Mouse (Mus musculus): ENCODE results near the gene Gm11627. TPM values are rescaled to one million over a fixed set of nuclear protein-coding genes. Genes with fewer than 3 reads are reported as not detected.
"Not testable (repeated sequence)": the region's sequence is repeated elsewhere in the genome, so short reads cannot be mapped to it uniquely, and the experiment has no call there.

Gene Gm11627
- total RNA-seq, 2 experiments from 2014 or later = 4.8 to 5.0 TPM

GRCm38 (mm10) chr11:102608691-102609090, 29.4 kb upstream of the Gm11627 start:
- TF ChIP-seq CTCF (IDR thresholded peaks at IDR 0.05) = no peak
- Histone ChIP-seq H3K4me3 (no peak overlapping the region), H3K27ac (no peak overlapping the region)
- intact Hi-C loops (cut with DNase I) = no loop called here
- no peak for DNase-seq (ENCODE audit: extremely low spot score in 1 of 2, low spot score in 2 of 2)

GRCm38 (mm10) chr11:102607686-102608548, 28.7 kb upstream of the Gm11627 start:
- intact Hi-C loops (cut with DNase I) = no loop called here
- DNase-seq (ENCODE audit: extremely low spot score in 1 of 2, low spot score in 2 of 2) = no peak
- TF ChIP-seq CTCF (IDR thresholded peaks at IDR 0.05) = no peak
- H3K4me3 ChIP-seq = no peak overlapping the region
- no peak overlapping the region for H3K27ac ChIP-seq

- H3K4me3 ChIP-seq = 0 out of 2 replicates have a peak overlapping the region, but pooled peaks have one; percentile 13
- DNase-seq (ENCODE audit: extremely low spot score in 1 of 2, low spot score in 2 of 2); H3K27ac ChIP-seq; intact Hi-C loops (cut with DNase I): not testable (repeated sequence)
Measured at GRCm38 (mm10) chr11:102607201-102607600, 27.9 kb upstream of the Gm11627 start.

GRCm38 (mm10) chr11:102606751-102607171, 27.5 kb upstream of the Gm11627 start:
- no peak for DNase-seq (ENCODE audit: extremely low spot score in 1 of 2, low spot score in 2 of 2)
- intact Hi-C loops (cut with DNase I) = no loop called here
- Histone ChIP-seq H3K4me3 (peak overlapping the region; percentile 47), H3K27ac (no peak overlapping the region)
- no peak for TF ChIP-seq CTCF (IDR thresholded peaks at IDR 0.05)

GRCm38 (mm10) chr11:102605553-102606416, 26.5 kb upstream of the Gm11627 start:
- intact Hi-C loops (cut with DNase I) = loop anchor here (2.0 kb wide), 1 partner anchor 27 kb away; the partner anchor contains the start of gene Gm11627
- H3K4me3 ChIP-seq = peak overlapping the region; percentile 47
- TF ChIP-seq CTCF (IDR thresholded peaks at IDR 0.05) = no peak
- DNase-seq (ENCODE audit: extremely low spot score in 1 of 2, low spot score in 2 of 2) = no peak
- 0 out of 2 replicates have a peak overlapping the region, but pooled peaks have one; percentile 11 for H3K27ac ChIP-seq

- Histone ChIP-seq H3K27ac (peak overlapping the region; percentile 4; the same call in 1 of the 2 replicates), H3K4me3 (peak overlapping the region; percentile 47)
- peak; percentile 23 for TF ChIP-seq CTCF (IDR thresholded peaks at IDR 0.05)
- intact Hi-C loops (cut with DNase I) = loop anchor here (2.0 kb wide), 1 partner anchor 26 kb away; the partner anchor contains the start of gene Gm11627
- DNase-seq (ENCODE audit: extremely low spot score in 1 of 2, low spot score in 2 of 2) = peak; percentile 38 to 44
Measured at GRCm38 (mm10) chr11:102604777-102605552, 25.7 kb upstream of the Gm11627 start.

GRCm38 (mm10) chr11:102604010-102604584, 24.8 kb upstream of the Gm11627 start, which contains the start of gene Fzd2:
Gene Fzd2 (plus strand): TSS chr11:102604396.
- DNase-seq (ENCODE audit: extremely low spot score in 1 of 2, low spot score in 2 of 2) = peak; percentile 28 to 50
- TF ChIP-seq CTCF (IDR thresholded peaks at IDR 0.05) = no peak
- intact Hi-C loops (cut with DNase I) = loop anchor here (2.0 kb wide), 1 partner anchor 25 kb away; the partner anchor contains the start of gene Gm11627
- peak within 1 kb of the TSS; percentile 60 for H3K27ac ChIP-seq
- peak within 1 kb of the TSS; percentile 47 for H3K4me3 ChIP-seq

- no peak for TF ChIP-seq CTCF (IDR thresholded peaks at IDR 0.05)
- intact Hi-C loops (cut with DNase I) = no loop called here
- H3K4me3 ChIP-seq = peak overlapping the region; percentile 47
- DNase-seq (ENCODE audit: extremely low spot score in 1 of 2, low spot score in 2 of 2) = no peak
- peak overlapping the region; percentile 60 for H3K27ac ChIP-seq
Measured at GRCm38 (mm10) chr11:102603496-102603850, 24.2 kb upstream of the Gm11627 start.

- peak overlapping the region; percentile 47 for H3K4me3 ChIP-seq
- TF ChIP-seq CTCF (IDR thresholded peaks at IDR 0.05) = no peak
- peak overlapping the region; percentile 60 for H3K27ac ChIP-seq
- no peak for DNase-seq (ENCODE audit: extremely low spot score in 1 of 2, low spot score in 2 of 2)
- intact Hi-C loops (cut with DNase I) = no loop called here
Measured at GRCm38 (mm10) chr11:102602816-102603495, 23.7 kb upstream of the Gm11627 start.

GRCm38 (mm10) chr11:102599912-102600311, 20.7 kb upstream of the Gm11627 start:
- intact Hi-C loops (cut with DNase I) = no loop called here
- H3K4me3 ChIP-seq = no peak overlapping the region
- H3K27ac ChIP-seq = no peak overlapping the region
- DNase-seq (ENCODE audit: extremely low spot score in 1 of 2, low spot score in 2 of 2) = no peak
- peak; percentile 12; the same call in 1 of the 2 replicates for TF ChIP-seq CTCF (IDR thresholded peaks at IDR 0.05)
